ENCODE assay signal across 14 mouse cellular contexts in genomic region chr12:111698346-111698913, GRCm38 (mm10). TPM values are rescaled to one million over a fixed set of nuclear protein-coding genes. Genes with fewer than 3 reads are reported as not detected.
DNase-seq lines count a peak whose midpoint lies in the region; ATAC-seq lines count a peak whose summit lies in the region.
"Had no signal": no experiment of that assay in that cellular context is flagged by ENCODE, and none has a peak within 500 bp of the region (broad histone marks: within the 10 kb centered on the region; RNA-seq: fewer than 3 reads in every experiment).

No protein-coding gene starts in this region.

- H3K27me3 ChIP-seq in intestine, embryonic 16.5 days (replicated peaks; ENCODE audit: control insufficient read depth, insufficient read depth, low read length) = no peaks in the 10 kb centered on the region
- H3K27me3 ChIP-seq in intestine, embryonic 15.5 days (replicated peaks) = no peaks in the 10 kb centered on the region
- no peaks in the 10 kb centered on the region for H3K27me3 ChIP-seq in embryonic facial prominence, embryonic 11.5 days (ENCODE audit: control insufficient read depth, insufficient read depth, low read length)
- H3K27me3 ChIP-seq: embryonic facial prominence, embryonic 15.5 days; hindbrain, embryonic 15.5 days; stomach, embryonic 15.5 days had no signal

- H3K27ac ChIP-seq in intestine, embryonic 16.5 days (ENCODE audit: low read length) = peak overlapping the region; percentile 35; the same call in 1 of the 2 replicates
- H3K27ac ChIP-seq in intestine, embryonic 15.5 days = no peak overlapping the region
- H3K27ac ChIP-seq in brown adipose tissue, adult 24 weeks (replicated peaks; ENCODE audit: low read depth, low read length) = peak overlapping the region; percentile 60
- no peak overlapping the region for H3K27ac ChIP-seq in embryonic facial prominence, embryonic 11.5 days (replicated peaks; ENCODE audit: low read depth, low read length)
- H3K27ac ChIP-seq: embryonic facial prominence, embryonic 15.5 days; hindbrain, embryonic 15.5 days; stomach, embryonic 15.5 days had no signal

- DNase-seq in cerebellum, adult 11 months = peak; percentile 69
- no peak for DNase-seq in embryonic facial prominence, embryonic 11.5 days (ENCODE audit: low spot score)
- no peak for DNase-seq in left cerebral cortex, postnatal 25 days (ENCODE audit: low spot score in 2 of 2)
- no peak for DNase-seq in retina, postnatal 1 day
- DNase-seq: gastrocnemius, postnatal 10 days; kidney, postnatal 4 days; lung, postnatal 10 days had no signal

- H3K36me3 ChIP-seq in intestine, embryonic 16.5 days (ENCODE audit: control insufficient read depth, insufficient read depth, low read length) = no peaks in the 10 kb centered on the region
- no peaks in the 10 kb centered on the region for H3K36me3 ChIP-seq in intestine, embryonic 15.5 days
- H3K36me3 ChIP-seq in embryonic facial prominence, embryonic 11.5 days (replicated peaks; ENCODE audit: control insufficient read depth, insufficient read depth, low read depth, low read length) = no peaks in the 10 kb centered on the region
- H3K36me3 ChIP-seq: embryonic facial prominence, embryonic 15.5 days; hindbrain, embryonic 15.5 days; stomach, embryonic 15.5 days had no signal

- H3K4me2 ChIP-seq in intestine, embryonic 16.5 days (ENCODE audit: low read depth, low read length) = no peak overlapping the region
- no peak overlapping the region for H3K4me2 ChIP-seq in intestine, embryonic 15.5 days (replicated peaks)
- no peak overlapping the region for H3K4me2 ChIP-seq in embryonic facial prominence, embryonic 11.5 days (ENCODE audit: low read depth, low read length)
- H3K4me2 ChIP-seq: embryonic facial prominence, embryonic 15.5 days; hindbrain, embryonic 15.5 days; stomach, embryonic 15.5 days had no signal

- H3K4me3 ChIP-seq in intestine, embryonic 16.5 days (ENCODE audit: low read length) = no peak overlapping the region
- no peak overlapping the region for H3K4me3 ChIP-seq in intestine, embryonic 15.5 days (replicated peaks)
- no peak overlapping the region for H3K4me3 ChIP-seq in brown adipose tissue, adult 24 weeks (ENCODE audit: insufficient read depth, low read depth, low read length)
- H3K4me3 ChIP-seq in embryonic facial prominence, embryonic 11.5 days (ENCODE audit: low read depth, low read length) = no peak overlapping the region
- H3K4me3 ChIP-seq: embryonic facial prominence, embryonic 15.5 days; hindbrain, embryonic 15.5 days; stomach, embryonic 15.5 days had no signal

- ATAC-seq in cerebellum, adult (ENCODE audit: insufficient number of reproducible peaks, low FRiP score, low TSS enrichment) = no peak; the same call in 1 of the 2 replicates
- no peak for ATAC-seq in intestine, embryonic 16.5 days
- no peak for ATAC-seq in intestine, embryonic 15.5 days
- no peak for ATAC-seq in embryonic facial prominence, embryonic 11.5 days (replicated peaks; ENCODE audit: insufficient number of reproducible peaks, low FRiP score, low TSS enrichment, low read depth)

- whole genome bisulfite sequencing in intestine, embryonic 16.5 days = 74% methylated on average over 6 of the region's 6 CpGs
- WGBS in intestine, embryonic 15.5 days = 79% methylated on average over 6 of the region's 6 CpGs
- 72% methylated on average over 6 of the region's 6 CpGs for WGBS in embryonic facial prominence, embryonic 11.5 days

- peaks cover 26% of the 10 kb centered on the region for H3K4me1 ChIP-seq in intestine, embryonic 16.5 days (ENCODE audit: control insufficient read depth, insufficient read depth, low read length)
- peaks cover 28% of the 10 kb centered on the region for H3K4me1 ChIP-seq in intestine, embryonic 15.5 days (replicated peaks)
- peaks cover 29% of the 10 kb centered on the region for H3K4me1 ChIP-seq in brown adipose tissue, adult 24 weeks (ENCODE audit: control insufficient read depth, insufficient read depth, insufficient read length, low read length)
- peaks cover 17% of the 10 kb centered on the region for H3K4me1 ChIP-seq in embryonic facial prominence, embryonic 11.5 days (ENCODE audit: control insufficient read depth, insufficient read depth, low read length)

- H3K9me3 ChIP-seq in intestine, embryonic 16.5 days (ENCODE audit: control insufficient read depth, low read length) = no peaks in the 10 kb centered on the region
- H3K9me3 ChIP-seq in intestine, embryonic 15.5 days = no peaks in the 10 kb centered on the region
- no peaks in the 10 kb centered on the region for H3K9me3 ChIP-seq in embryonic facial prominence, embryonic 11.5 days (replicated peaks; ENCODE audit: control insufficient read depth, low read length)
- H3K9me3 ChIP-seq: embryonic facial prominence, embryonic 15.5 days; hindbrain, embryonic 15.5 days; stomach, embryonic 15.5 days had no signal

- H3K9ac ChIP-seq in intestine, embryonic 16.5 days (ENCODE audit: low read depth, low read length) = no peak overlapping the region
- H3K9ac ChIP-seq in intestine, embryonic 15.5 days = no peak overlapping the region
- H3K9ac ChIP-seq in embryonic facial prominence, embryonic 11.5 days (replicated peaks; ENCODE audit: low read length) = 0 out of 2 replicates have a peak overlapping the region, but pooled peaks have one; percentile 15
- H3K9ac ChIP-seq: embryonic facial prominence, embryonic 15.5 days; hindbrain, embryonic 15.5 days; stomach, embryonic 15.5 days had no signal

- intact Hi-C loops in left cerebral cortex, postnatal 25 days (cut with DNase I) = no loop called here

RNA-seq across cellular contexts. Expression of gene Bag5, which starts 14.6 kb away (rescaled TPM):
- polyA plus RNA-seq in intestine, embryonic 16.5 days (2015; fragmentation: Nextera tagmentation; extraction: Ambion mirVana) = 43.0 and 46.2 TPM in 2 replicates
- 46.7 and 48.7 TPM in 2 replicates for polyA plus RNA-seq in intestine, embryonic 15.5 days (2015; fragmentation: Nextera tagmentation; extraction: Ambion mirVana)
- 16.2 and 18.1 TPM in 2 replicates for polyA plus RNA-seq in brown adipose tissue, adult 24 weeks (2012; ENCODE audit: insufficient read depth, insufficient read length, missing spikeins)
- polyA plus RNA-seq in embryonic facial prominence, embryonic 11.5 days (2014; fragmentation: Nextera tagmentation; extraction: Ambion mirVana) = 56.8 and 59.8 TPM in 2 replicates
- 10 to 100 TPM; 53.9 to 56.9 TPM for total RNA-seq in left cerebral cortex, postnatal 25 days (2021)

RNA-seq across cellular contexts. Expression of gene Apopt1, which starts 14.6 kb away (rescaled TPM):
- polyA plus RNA-seq in intestine, embryonic 16.5 days (2015; fragmentation: Nextera tagmentation; extraction: Ambion mirVana) = 56.2 and 58.2 TPM in 2 replicates
- 50.1 and 51.8 TPM in 2 replicates for polyA plus RNA-seq in intestine, embryonic 15.5 days (2015; fragmentation: Nextera tagmentation; extraction: Ambion mirVana)
- 123 and 134 TPM in 2 replicates for polyA plus RNA-seq in brown adipose tissue, adult 24 weeks (2012; ENCODE audit: insufficient read depth, insufficient read length, missing spikeins)
- 55.2 and 57.7 TPM in 2 replicates for polyA plus RNA-seq in embryonic facial prominence, embryonic 11.5 days (2014; fragmentation: Nextera tagmentation; extraction: Ambion mirVana)
- total RNA-seq in left cerebral cortex, postnatal 25 days (2021) = 10 to 100 TPM; 37.0 to 40.0 TPM

RNA-seq across cellular contexts. Expression of gene Trmt61a, which starts 20.5 kb away (rescaled TPM):
- polyA plus RNA-seq in intestine, embryonic 16.5 days (2015; fragmentation: Nextera tagmentation; extraction: Ambion mirVana) = 11.3 and 12.7 TPM in 2 replicates
- polyA plus RNA-seq in intestine, embryonic 15.5 days (2015; fragmentation: Nextera tagmentation; extraction: Ambion mirVana) = 12.6 and 16.4 TPM in 2 replicates
- 2.9 and 3.2 TPM in 2 replicates for polyA plus RNA-seq in brown adipose tissue, adult 24 weeks (2012; ENCODE audit: insufficient read depth, insufficient read length, missing spikeins)
- 3.8 and 5.4 TPM in 2 replicates for polyA plus RNA-seq in embryonic facial prominence, embryonic 11.5 days (2014; fragmentation: Nextera tagmentation; extraction: Ambion mirVana)
- 10 to 100 TPM; 17.1 to 17.4 TPM for total RNA-seq in left cerebral cortex, postnatal 25 days (2021)

RNA-seq across cellular contexts. Expression of gene Ckb, which starts 26.3 kb away (rescaled TPM):
- polyA plus RNA-seq in intestine, embryonic 16.5 days (2015; fragmentation: Nextera tagmentation; extraction: Ambion mirVana) = 927 and 953 TPM in 2 replicates
- polyA plus RNA-seq in intestine, embryonic 15.5 days (2015; fragmentation: Nextera tagmentation; extraction: Ambion mirVana) = 765 and 774 TPM in 2 replicates
- polyA plus RNA-seq in brown adipose tissue, adult 24 weeks (2012; ENCODE audit: insufficient read depth, insufficient read length, missing spikeins) = 20.8 and 30.3 TPM in 2 replicates
- polyA plus RNA-seq in embryonic facial prominence, embryonic 11.5 days (2014; fragmentation: Nextera tagmentation; extraction: Ambion mirVana) = 450 and 485 TPM in 2 replicates
- 1,000 to 10,000 TPM; 1,727 to 1,729 TPM for total RNA-seq in left cerebral cortex, postnatal 25 days (2021)

Comparison
In these comparisons a context has a peak if more than half of its experiments do, and no peak if none do; other contexts are left out.
1. H3K27ac ChIP-seq: peak in intestine, embryonic 16.5 days (single experiment) and brown adipose tissue, adult 24 weeks (single experiment); none in intestine, embryonic 15.5 days (single experiment) and embryonic facial prominence, embryonic 11.5 days (single experiment).